Mouse (Mus musculus): ENCODE measurements at regions not wholly inside any gene's neighbourhood (a gene's known extent, or its start where the extent isn't known, plus 50 kb on each side); places are given as distances from the start of the nearest gene placed in this dataset.

- no peak for DNase-seq (ENCODE audit: low read depth, low spot score)
Measured at GRCm38 (mm10) chr17:10079853-10080650, 239.6 kb downstream of the Qk start.

- DNase-seq (ENCODE audit: low read depth, low spot score), result no peak
Measured at GRCm38 (mm10) chr17:10078536-10079319, 240.9 kb downstream of the Qk start.

GRCm38 (mm10) chr17:10073301-10073700, 246.4 kb downstream of the Qk start:
- no peak for DNase-seq (ENCODE audit: low read depth, low spot score)

GRCm38 (mm10) chr17:10069251-10069650, 250.4 kb downstream of the Qk start:
- DNase-seq (ENCODE audit: low read depth, low spot score), result no peak

GRCm38 (mm10) chr17:10065131-10065530, 254.5 kb downstream of the Qk start:
- DNase-seq (ENCODE audit: low read depth, low spot score), result no peak

GRCm38 (mm10) chr17:10062546-10063100, 257.0 kb downstream of the Qk start:
- no peak for DNase-seq (ENCODE audit: low read depth, low spot score)

- DNase-seq (ENCODE audit: low read depth, low spot score), result no peak
Measured at GRCm38 (mm10) chr17:10057736-10058135, 261.9 kb downstream of the Qk start.

GRCm38 (mm10) chr17:10056096-10056495, 263.6 kb downstream of the Qk start:
- DNase-seq (ENCODE audit: low read depth, low spot score), result no peak

GRCm38 (mm10) chr17:10054375-10054774, 265.3 kb downstream of the Qk start:
- no peak for DNase-seq (ENCODE audit: low read depth, low spot score)

- no peak for DNase-seq (ENCODE audit: low read depth, low spot score)
Measured at GRCm38 (mm10) chr17:10044336-10044735, 275.3 kb downstream of the Qk start.

- no peak for DNase-seq (ENCODE audit: low read depth, low spot score)
Measured at GRCm38 (mm10) chr17:10042042-10042652, 277.5 kb downstream of the Qk start.

GRCm38 (mm10) chr17:10040951-10041359, 278.7 kb downstream of the Qk start:
- DNase-seq (ENCODE audit: low read depth, low spot score), result no peak

- DNase-seq (ENCODE audit: low read depth, low spot score), result no peak
Measured at GRCm38 (mm10) chr17:10040375-10040774, 279.3 kb downstream of the Qk start.

- no peak for DNase-seq (ENCODE audit: low read depth, low spot score)
Measured at GRCm38 (mm10) chr17:10037799-10038445, 281.7 kb downstream of the Qk start.

- no peak for DNase-seq (ENCODE audit: low read depth, low spot score)
Measured at GRCm38 (mm10) chr17:10033510-10033909, 286.1 kb downstream of the Qk start.

GRCm38 (mm10) chr17:10031033-10031432, 288.6 kb downstream of the Qk start:
- no peak for DNase-seq (ENCODE audit: low read depth, low spot score)

- no peak for DNase-seq (ENCODE audit: low read depth, low spot score)
Measured at GRCm38 (mm10) chr17:10026770-10027169, 292.9 kb downstream of the Qk start.

GRCm38 (mm10) chr17:10025212-10025611, 294.4 kb downstream of the Qk start:
- DNase-seq (ENCODE audit: low read depth, low spot score), result no peak

- DNase-seq (ENCODE audit: low read depth, low spot score), result no peak
Measured at GRCm38 (mm10) chr17:10024323-10024722, 295.3 kb downstream of the Qk start.

GRCm38 (mm10) chr17:10012161-10012560, 307.5 kb downstream of the Qk start:
- no peak for DNase-seq (ENCODE audit: low read depth, low spot score)

GRCm38 (mm10) chr17:10011728-10012127, 307.9 kb downstream of the Qk start:
- no peak for DNase-seq (ENCODE audit: low read depth, low spot score)
